Mouse (Mus musculus) E14TG2a.4 (cell line): ENCODE data around the gene Il6.

Source experiments
- CTCF ChIP-seq: conservative IDR thresholded peaks from 2 replicates; pipeline ENCODE4 v1.5.1; 2014; ENCODE audit warnings: low read length
- NANOG ChIP-seq: IDR thresholded peaks from 2 replicates; pipeline ENCODE4 v1.6.1; 2014; ENCODE audit warnings: borderline replicate concordance, low read length, mixed read lengths
- POU5F1 ChIP-seq: IDR thresholded peaks from 2 replicates; pipeline ENCODE4 v1.6.1; 2014; ENCODE audit warnings: low read length, borderline replicate concordance

GRCm38 (mm10) chr5:29974115-29974514, 38.8 kb upstream of the Il6 start:
- TF ChIP-seq CTCF = no peak
- TF ChIP-seq NANOG = no peak
- TF ChIP-seq POU5F1 = no peak
